ENCODE assay signal across 11 mouse cellular contexts in the genomic region with DNA sequence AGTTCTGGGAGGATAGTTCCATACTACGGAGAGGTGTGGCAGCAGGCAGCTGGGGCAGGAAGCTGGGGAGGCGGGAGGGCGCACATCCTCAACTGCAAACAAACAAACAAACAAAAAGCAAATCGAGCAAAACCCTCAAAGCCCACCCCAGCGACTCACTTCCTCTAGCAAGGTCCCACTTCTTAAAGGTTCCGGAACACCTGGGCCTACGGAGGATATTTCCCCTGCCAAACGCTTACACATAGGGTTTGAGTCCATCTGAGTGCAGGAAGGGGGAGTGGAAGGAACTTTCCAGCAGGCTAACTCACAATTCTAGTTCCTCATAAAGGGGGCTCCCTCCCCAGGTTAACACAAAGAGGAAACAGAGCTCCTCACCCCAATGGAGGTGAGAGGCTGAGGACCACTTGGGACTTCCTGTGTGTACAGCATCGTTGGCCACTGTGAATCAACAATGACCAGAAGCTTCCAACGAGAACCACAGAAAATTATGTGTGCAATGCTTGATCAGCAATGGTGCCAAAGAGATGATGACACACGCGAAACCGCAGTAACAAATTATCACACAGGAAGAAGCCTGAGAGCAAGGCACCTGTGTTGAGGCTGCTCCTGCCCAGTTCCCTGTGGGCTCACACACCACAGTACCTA.
A peak's percentile ranks its signal among the peaks of the same experiment; 100 is the strongest.
DNase-seq lines count a peak whose midpoint lies in the region; ATAC-seq lines count a peak whose summit lies in the region.
"Had no signal": no experiment of that assay in that cellular context is flagged by ENCODE, and none has a peak within 500 bp of the region (broad histone marks: within the 10 kb centered on the region; RNA-seq: fewer than 3 reads in every experiment).

No protein-coding gene starts in this region.

- H3K9ac ChIP-seq in liver, embryonic 11.5 days (ENCODE audit: low read depth, low read length), result no peak overlapping the region
- H3K9ac ChIP-seq in forebrain, embryonic 12.5 days, result no peak overlapping the region
- H3K9ac ChIP-seq: forebrain, postnatal 0 days had no signal

- H3K4me2 ChIP-seq in liver, embryonic 11.5 days, result peak overlapping the region; percentile 8; the same call in 1 of the 2 replicates
- H3K4me2 ChIP-seq in forebrain, embryonic 12.5 days, result no peak overlapping the region

- no peaks in the 10 kb centered on the region for H3K27me3 ChIP-seq in liver, embryonic 11.5 days (replicated peaks; ENCODE audit: control insufficient read depth, insufficient read depth, low read length)
- H3K27me3 ChIP-seq in forebrain, embryonic 12.5 days, result no peaks in the 10 kb centered on the region

- H3K4me1 ChIP-seq in liver, embryonic 11.5 days (replicated peaks; ENCODE audit: control insufficient read depth, insufficient read depth, low read length), result peaks cover 24% of the 10 kb centered on the region
- no peaks in the 10 kb centered on the region for H3K4me1 ChIP-seq in forebrain, embryonic 12.5 days
- H3K4me1 ChIP-seq: embryonic facial prominence, embryonic 10.5 days had no signal

- WGBS in liver, embryonic 11.5 days, result 58% methylated on average over 13 of the region's 13 CpGs
- 90% methylated on average over 13 of the region's 13 CpGs for WGBS in forebrain, embryonic 12.5 days

- no peaks in the 10 kb centered on the region for H3K9me3 ChIP-seq in liver, embryonic 11.5 days (ENCODE audit: control insufficient read depth, low read length)
- H3K9me3 ChIP-seq in forebrain, embryonic 12.5 days, result no peaks in the 10 kb centered on the region
- H3K9me3 ChIP-seq: embryonic facial prominence, embryonic 10.5 days had no signal

- no peak for DNase-seq in liver, embryonic 11.5 days (ENCODE audit: low spot score)
- DNase-seq in liver, result no peak
- DNase-seq in thymus, postnatal 14 days, result peak; percentile 74
- no peak for DNase-seq in kidney, adult 8-10 months
- no peak for DNase-seq in right cerebral cortex, adult 18-20 months
- DNase-seq: forebrain, postnatal 0 days; lung, postnatal 14 days had no signal

- no peaks in the 10 kb centered on the region for H3K36me3 ChIP-seq in liver, embryonic 11.5 days (ENCODE audit: control insufficient read depth, insufficient read depth, low read length)
- H3K36me3 ChIP-seq in forebrain, embryonic 12.5 days (replicated peaks), result no peaks in the 10 kb centered on the region
- H3K36me3 ChIP-seq: embryonic facial prominence, embryonic 10.5 days had no signal

- no peak for ATAC-seq in liver, embryonic 11.5 days (replicated peaks; ENCODE audit: low FRiP score)
- peak; percentile 37 for ATAC-seq in common myeloid progenitor, adult 5-6 weeks (replicated peaks; ENCODE audit: low read depth, poor library complexity, severe bottlenecking)
- ATAC-seq in megakaryocyte progenitor cell, adult 5-6 weeks (replicated peaks; ENCODE audit: poor library complexity), result peak; percentile 53
- ATAC-seq in forebrain, embryonic 12.5 days (ENCODE audit: low FRiP score), result no peak
- ATAC-seq: forebrain, postnatal 0 days had no signal

- H3K4me3 ChIP-seq in liver, embryonic 11.5 days (ENCODE audit: low read depth, low read length), result no peak overlapping the region
- no peak overlapping the region for H3K4me3 ChIP-seq in forebrain, embryonic 12.5 days (replicated peaks)
- H3K4me3 ChIP-seq: embryonic facial prominence, embryonic 10.5 days had no signal

- peak overlapping the region; percentile 23; the same call in 1 of the 2 replicates for H3K27ac ChIP-seq in liver, embryonic 11.5 days (ENCODE audit: low read depth, low read length)
- no peak overlapping the region for H3K27ac ChIP-seq in forebrain, embryonic 12.5 days
- H3K27ac ChIP-seq: embryonic facial prominence, embryonic 10.5 days had no signal

Comparison
In these comparisons a context has a peak if more than half of its experiments do, and no peak if none do; other contexts are left out.
1. ATAC-seq: peak in common myeloid progenitor, adult 5-6 weeks (single experiment) and megakaryocyte progenitor cell, adult 5-6 weeks (single experiment); none in liver, embryonic 11.5 days (single experiment) and forebrain, embryonic 12.5 days (single experiment).